Mouse (Mus musculus) stomach, postnatal 0 days (tissue): ENCODE results near the gene Dlg4. TPM values are rescaled to one million over a fixed set of nuclear protein-coding genes. Genes with fewer than 3 reads are reported as not detected.
"Not testable (repeated sequence)": the region's sequence is repeated elsewhere in the genome, so short reads cannot be mapped to it uniquely, and the experiment has no call there.

Experiments used
- ATAC-seq: fragments of 200-750 bp; cut with Nextera tagmentation; 2 replicates; pipeline ENCODE4 v1.8.0; 2017; ENCODE audit not compliant: low FRiP score, low TSS enrichment
- DNase-seq: peaks from one replicate; pipeline ENCODE4 v3.0.0-alpha.2; 2016; ENCODE audit warnings: low spot score
- H3K27ac ChIP-seq: fragments of 300-500 bp; sonication (generic); replicated peaks from 2 replicates; pipeline ENCODE4 v1.5.1; 2014; ENCODE audit warnings: mild to moderate bottlenecking, control low read depth
- H3K27me3 ChIP-seq: fragments of 300-500 bp; sonication (generic); 2 replicates; pipeline ENCODE4 v1.6.1; 2014; ENCODE audit warnings: low read length; ENCODE audit not compliant: control insufficient read depth, insufficient read depth
- H3K36me3 ChIP-seq: fragments of 300-500 bp; sonication (generic); 2 replicates; pipeline ENCODE4 v1.6.1; 2014; ENCODE audit warnings: low read length, mixed read lengths; ENCODE audit not compliant: control insufficient read depth, insufficient read depth
- H3K4me1 ChIP-seq: fragments of 300-500 bp; sonication (generic); replicated peaks from 2 replicates; pipeline ENCODE4 v1.6.1; 2014; ENCODE audit warnings: antibody characterized with exemption; ENCODE audit not compliant: control insufficient read depth, insufficient read depth
- H3K4me2 ChIP-seq: fragments of 300-500 bp; sonication (generic); replicated peaks from 2 replicates; pipeline ENCODE4 v1.6.1; 2014; ENCODE audit warnings: low read depth, mild to moderate bottlenecking, control low read depth, moderate library complexity
- H3K4me3 ChIP-seq: fragments of 300-500 bp; sonication (generic); 2 replicates; pipeline ENCODE4 v1.5.1; 2014; ENCODE audit warnings: low read depth, low read length, control low read depth
- H3K9ac ChIP-seq: fragments of 300-500 bp; sonication (generic); 2 replicates; pipeline ENCODE4 v1.6.1; 2014; ENCODE audit warnings: mild to moderate bottlenecking, low read length, control low read depth, mixed read lengths
- H3K9me3 ChIP-seq: fragments of 300-500 bp; sonication (generic); 2 replicates; pipeline ENCODE4 v1.6.1; 2016; ENCODE audit warnings: low read length; ENCODE audit not compliant: control insufficient read depth
- CTCF ChIP-seq: IDR thresholded peaks from 2 replicates; pipeline ENCODE4 v1.5.1; 2016; ENCODE audit warnings: antibody characterized with exemption, low read depth, mild to moderate bottlenecking, moderate library complexity
- EP300 ChIP-seq: optimal IDR thresholded peaks from 2 replicates; pipeline ENCODE3; 2016; ENCODE audit warnings: antibody characterized with exemption
- WGBS: fragments of 180-500 bp; shearing (Covaris S2); extraction: QIAGEN DNeasy Blood & Tissue Kit; methylation state at CpG from one replicate; pipeline ENCODE4 v1.1.7; 2014; 5-methylcytosine and 5-hydroxymethylcytosine counted together
- polyA plus RNA-seq: library from polyadenylated mRNA; unstranded; fragments of >200 nt; fragmentation: Nextera tagmentation; extraction: Ambion mirVana; gene quantifications from 2 replicates; pipeline ENCODE4 v1.2.1, GENCODE M21; 2015

Dlg4 gene
- polyA plus RNA-seq, 1 experiment from 2014 or later, result 2.6 TPM

GRCm38 (mm10) chr11:70063053-70063452 is 46.3 kb downstream of the Dlg4 start:
- Histone ChIP-seq H3K27me3 (no peaks in the 10 kb centered on the region), H3K4me2 (no peak overlapping the region), H3K9ac (no peak overlapping the region), H3K36me3 (no peaks in the 10 kb centered on the region), H3K27ac (no peak overlapping the region), H3K9me3 (no peaks in the 10 kb centered on the region), H3K4me1 (no peaks in the 10 kb centered on the region), H3K4me3 (no peak overlapping the region)
- ATAC-seq, result no peak
- DNase-seq, result no peak
- TF ChIP-seq CTCF (peak; percentile 25; the same call in 1 of the 2 replicates), EP300 (no peak)
- 72% methylated on average over 3 of the region's 3 CpGs for WGBS

GRCm38 (mm10) chr11:70066701-70067100 is 50.0 kb downstream of the Dlg4 start:
- H3K4me3 ChIP-seq, result no peak overlapping the region
- no peaks in the 10 kb centered on the region for H3K9me3 ChIP-seq
- no peak overlapping the region for H3K27ac ChIP-seq
- DNase-seq, result no peak
- no peaks in the 10 kb centered on the region for H3K36me3 ChIP-seq
- no peaks in the 10 kb centered on the region for H3K4me1 ChIP-seq
- no peak for ATAC-seq
- no peaks in the 10 kb centered on the region for H3K27me3 ChIP-seq
- 74% methylated on average over 4 of the region's 4 CpGs for WGBS
- TF ChIP-seq CTCF, result no peak
- TF ChIP-seq EP300, result no peak
- no peak overlapping the region for H3K4me2 ChIP-seq
- H3K9ac ChIP-seq, result no peak overlapping the region

GRCm38 (mm10) chr11:70068245-70068644 is 51.5 kb downstream of the Dlg4 start:
- no peaks in the 10 kb centered on the region for H3K36me3 ChIP-seq
- DNase-seq (no peak), ATAC-seq (no peak)
- no peaks in the 10 kb centered on the region for H3K9me3 ChIP-seq
- 51% methylated on average over 3 of the region's 3 CpGs for WGBS
- no peaks in the 10 kb centered on the region for H3K4me1 ChIP-seq
- H3K4me3 ChIP-seq, result no peak overlapping the region
- H3K4me2 ChIP-seq, result no peak overlapping the region
- TF ChIP-seq CTCF (no peak), EP300 (no peak)
- no peaks in the 10 kb centered on the region for H3K27me3 ChIP-seq
- H3K27ac ChIP-seq, result no peak overlapping the region
- H3K9ac ChIP-seq, result no peak overlapping the region

GRCm38 (mm10) chr11:70070057-70070456 is 53.3 kb downstream of the Dlg4 start:
- Histone ChIP-seq H3K4me2 (no peak overlapping the region), H3K27me3 (no peaks in the 10 kb centered on the region), H3K4me3 (no peak overlapping the region), H3K27ac (0 out of 2 replicates have a peak overlapping the region, but pooled peaks have one; percentile 3), H3K9ac (no peak overlapping the region), H3K9me3 (no peaks in the 10 kb centered on the region), H3K4me1 (no peaks in the 10 kb centered on the region; the same call in 1 of the 2 replicates), H3K36me3 (no peaks in the 10 kb centered on the region)
- no peak for ATAC-seq
- TF ChIP-seq CTCF, result no peak
- no peak for TF ChIP-seq EP300
- WGBS, result 57% methylated on average over 6 of the region's 6 CpGs
- no peak for DNase-seq

DNA sequence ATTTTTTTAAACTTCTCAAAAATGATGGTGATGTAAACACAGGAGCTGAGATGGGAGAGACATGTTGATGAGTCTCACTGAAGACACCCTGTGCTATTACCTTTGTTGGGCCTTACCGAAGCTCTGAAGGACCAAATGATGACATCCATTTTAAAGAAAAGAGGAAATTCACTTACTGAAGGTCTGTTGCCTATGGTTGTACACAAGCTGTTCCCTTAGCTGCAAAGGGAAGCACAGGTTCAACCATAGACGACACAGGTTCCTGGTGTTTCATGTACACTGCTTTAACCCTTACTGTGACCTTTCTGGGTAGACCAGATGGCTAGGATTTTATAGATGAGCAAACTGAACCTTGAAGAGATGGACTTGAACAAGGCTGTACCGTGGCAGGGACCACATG is 53.9 kb downstream of the Dlg4 start:
- not testable (repeated sequence) for H3K4me3 ChIP-seq, DNase-seq, H3K4me1 ChIP-seq, H3K4me2 ChIP-seq, H3K27me3 ChIP-seq, ATAC-seq, H3K27ac ChIP-seq, H3K36me3 ChIP-seq, H3K9me3 ChIP-seq, H3K9ac ChIP-seq
- WGBS, result 62% methylated on average over 3 of the region's 3 CpGs

DNA sequence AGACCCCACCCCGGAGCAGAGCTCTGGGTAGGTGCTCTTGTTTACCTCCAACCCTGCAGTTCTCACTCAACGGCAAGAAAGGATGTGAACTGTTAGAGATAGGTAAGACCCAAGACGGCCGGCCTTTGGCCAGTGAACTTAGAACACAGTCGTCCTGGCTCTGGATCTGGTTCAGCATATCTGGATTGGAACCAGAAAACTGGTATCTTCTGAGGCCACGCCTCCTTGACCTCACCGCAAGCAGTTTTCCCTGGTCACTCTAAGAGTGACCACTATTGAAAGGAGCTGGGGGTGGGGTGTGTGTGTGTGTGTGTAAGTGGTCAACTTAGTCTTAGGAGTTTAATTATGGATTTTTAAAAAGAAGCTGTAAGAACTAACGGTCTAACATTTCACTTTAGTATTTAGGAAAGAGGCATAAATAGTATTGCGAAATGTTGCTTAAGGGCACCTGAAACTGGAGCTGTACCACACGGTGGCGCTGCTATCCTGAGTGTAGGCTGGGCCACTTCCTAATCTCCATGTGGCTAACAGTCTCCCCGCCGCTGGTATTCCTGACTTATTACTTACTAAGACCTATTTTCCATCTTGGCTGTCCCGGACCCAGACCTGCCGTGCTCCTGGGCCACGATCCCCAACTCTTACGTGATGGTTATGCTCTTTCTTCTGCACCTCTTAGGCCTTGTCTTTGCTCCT is 57.8 kb downstream of the Dlg4 start:
- TF ChIP-seq CTCF, result peak; percentile 92
- no peak for TF ChIP-seq EP300
- DNase-seq (peak; percentile 84), ATAC-seq (peak; percentile 51; the same call in 1 of the 2 replicates)
- no peak overlapping the region for H3K4me2 ChIP-seq
- H3K4me1 ChIP-seq, result no peaks in the 10 kb centered on the region; the same call in 1 of the 2 replicates
- no peak overlapping the region for H3K9ac ChIP-seq
- H3K27me3 ChIP-seq, result no peaks in the 10 kb centered on the region
- no peak overlapping the region for H3K4me3 ChIP-seq
- no peaks in the 10 kb centered on the region for H3K36me3 ChIP-seq
- WGBS, result 35% methylated on average over 17 of the region's 17 CpGs
- H3K27ac ChIP-seq, result no peak overlapping the region
- no peaks in the 10 kb centered on the region for H3K9me3 ChIP-seq
